Mouse (Mus musculus) liver, adult 2 months (tissue): ENCODE measurements around the gene Ganab. TPM values are rescaled to one million over a fixed set of nuclear protein-coding genes. Genes with fewer than 3 reads are reported as not detected.
A peak's percentile ranks its signal among the peaks of the same experiment; 100 is the strongest.

ENCODE experiments used
- DNase-seq: peaks from one replicate; pipeline ENCODE4 v3.0.0-alpha.2; 2011; ENCODE audit warnings: low read depth, low spot score; ENCODE audit errors: extremely low read depth
- H3K27ac ChIP-seq: fragments of 200-500 bp; replicated peaks from 2 replicates; pipeline ENCODE4 v1.5.1; 2012; ENCODE audit warnings: low read depth, mild to moderate bottlenecking, control low read depth, inconsistent platforms, low read length; ENCODE audit not compliant: insufficient read depth
- H3K27me3 ChIP-seq: fragments of 200-500 bp; 2 replicates; pipeline ENCODE4 v1.6.1; 2012; ENCODE audit warnings: mild to moderate bottlenecking, moderate library complexity, low read length, inconsistent platforms; ENCODE audit not compliant: control insufficient read depth, insufficient read depth
- H3K36me3 ChIP-seq: fragments of 200-500 bp; 2 replicates; pipeline ENCODE4 v1.6.1; 2012; ENCODE audit warnings: low read length, inconsistent platforms; ENCODE audit not compliant: control insufficient read depth, insufficient read depth
- H3K4me1 ChIP-seq: fragments of 200-500 bp; 2 replicates; pipeline ENCODE4 v1.6.1; 2011; ENCODE audit warnings: low read length; ENCODE audit not compliant: control insufficient read depth, insufficient read depth
- H3K4me3 ChIP-seq: fragments of 200-500 bp; 2 replicates; pipeline ENCODE4 v1.5.1; 2011; ENCODE audit warnings: low read depth, mild to moderate bottlenecking, control low read depth, low read length, moderate library complexity; ENCODE audit not compliant: insufficient read depth
- H3K79me2 ChIP-seq: fragments of 200-500 bp; 2 replicates; pipeline ENCODE4 v1.6.1; 2012; ENCODE audit warnings: inconsistent platforms, mild to moderate bottlenecking, low read length, moderate library complexity; ENCODE audit not compliant: control insufficient read depth, insufficient read depth
- H3K9ac ChIP-seq: fragments of 200-500 bp; 2 replicates; pipeline ENCODE4 v1.6.1; 2012; ENCODE audit warnings: low read depth, mild to moderate bottlenecking, control low read depth, inconsistent platforms, low read length
- CTCF ChIP-seq: fragments of 200-500 bp; IDR thresholded peaks from 2 replicates; pipeline ENCODE4 v1.5.1; 2011; ENCODE audit warnings: low read depth, low read length, control low read depth
- POLR2A ChIP-seq: fragments of 200-500 bp; IDR thresholded peaks from 2 replicates; pipeline ENCODE4 v1.6.1; 2011; ENCODE audit warnings: low read length, control low read depth; ENCODE audit not compliant: insufficient read depth; ENCODE audit errors: extremely low read depth
- WGBS: fragments of 180-500 bp; shearing (Covaris S2); methylation state at CpG from one replicate; pipeline ENCODE4 v1.1.7; 2018; 5-methylcytosine and 5-hydroxymethylcytosine counted together
- polyA plus RNA-seq: library from polyadenylated mRNA; depleted of rRNA; stranded (reverse); fragments of >200 nt; gene quantifications from 2 replicates; pipeline ENCODE4 v1.2.3, GENCODE M21; 2012
- total RNA-seq: library from RNA; depleted of rRNA; stranded (reverse); fragments of >200 nt; gene quantifications from 2 replicates; pipeline ENCODE4 v1.2.3, GENCODE M21; 2014

Gene Ganab
- total and polyA plus RNA-seq, 2 experiments: 111 to 140 TPM

GRCm38 (mm10) chr19:8886916-8887584 lies 10.8 kb upstream of the Ganab start:
- no peak overlapping the region for H3K9ac ChIP-seq
- H3K4me3 ChIP-seq: no peak overlapping the region
- H3K79me2 ChIP-seq: peaks cover 3% of the 10 kb centered on the region; the same call in 1 of the 2 replicates

GRCm38 (mm10) chr19:8887585-8888463 lies 10.0 kb upstream of the Ganab start:
- peak; percentile 27 for DNase-seq
- H3K4me1 ChIP-seq: peaks cover 7% of the 10 kb centered on the region
- H3K27me3 ChIP-seq: no peaks in the 10 kb centered on the region
- peaks cover 3% of the 10 kb centered on the region; the same call in 1 of the 2 replicates for H3K36me3 ChIP-seq
- peak overlapping the region; percentile 83 for H3K9ac ChIP-seq
- peak overlapping the region; percentile 82 for H3K4me3 ChIP-seq
- H3K27ac ChIP-seq: peak overlapping the region; percentile 72
- 11% methylated on average over 19 of the region's 19 CpGs for WGBS
- TF ChIP-seq POLR2A (no peak), CTCF (no peak)
- H3K79me2 ChIP-seq: peaks cover 3% of the 10 kb centered on the region; the same call in 1 of the 2 replicates

More at GRCm38 (mm10) chr19:8886916-8887584, 10.8 kb upstream of the Ganab start:
- TF ChIP-seq CTCF (no peak), POLR2A (no peak)
- WGBS: 26% methylated on average over 1 of the region's 1 CpGs
- Histone ChIP-seq H3K27me3 (no peaks in the 10 kb centered on the region), H3K27ac (no peak overlapping the region), H3K36me3 (peaks cover 3% of the 10 kb centered on the region; the same call in 1 of the 2 replicates), H3K4me1 (peaks cover 7% of the 10 kb centered on the region)
- DNase-seq: peak; percentile 55

- H3K9ac ChIP-seq: peak within 1 kb of the TSS; percentile 84
- H3K4me1 ChIP-seq: peaks cover 7% of the 10 kb centered on the region
- no peak for TF ChIP-seq CTCF
- TF ChIP-seq POLR2A: peak; percentile 63; the same call in 1 of the 2 replicates
- peaks cover 3% of the 10 kb centered on the region; the same call in 1 of the 2 replicates for H3K36me3 ChIP-seq
- DNase-seq: peak; percentile 88
- under 1% methylated on average over 58 of the region's 58 CpGs for WGBS
- H3K79me2 ChIP-seq: peaks cover 5% of the 10 kb centered on the region; the same call in 1 of the 2 replicates
- H3K4me3 ChIP-seq: peak within 1 kb of the TSS; percentile 82
- peak within 1 kb of the TSS; percentile 72 for H3K27ac ChIP-seq
- H3K27me3 ChIP-seq: no peaks in the 10 kb centered on the region
Observed at GRCm38 (mm10) chr19:8888511-8889385, 9.1 kb upstream of the Ganab start, which contains the start of the genes 1810009A15Rik and Gm49416. Gene 1810009A15Rik (plus strand): TSS chr19:8888853. Gene Gm49416 (plus strand): TSS chr19:8888926.

- Histone ChIP-seq H3K27ac (peak within 1 kb of the TSS; percentile 60), H3K4me1 (peaks cover 10% of the 10 kb centered on the region; the same call in 1 of the 2 replicates)
- WGBS: 2% methylated on average over 54 of the region's 54 CpGs
Observed at GRCm38 (mm10) chr19:8892829-8893766, 4.8 kb upstream of the Ganab start, which contains the start of gene Ints5. Gene Ints5 (plus strand): TSS chr19:8893005.

More at GRCm38 (mm10) chr19:8892829-8893766, 4.8 kb upstream of the Ganab start, which contains the start of gene Ints5:
- DNase-seq: peak; percentile 80
- H3K27me3 ChIP-seq: no peaks in the 10 kb centered on the region
- TF ChIP-seq CTCF: no peak
- peak; percentile 82 for TF ChIP-seq POLR2A
- H3K4me3 ChIP-seq: peak within 1 kb of the TSS; percentile 63
- H3K9ac ChIP-seq: peak within 1 kb of the TSS; percentile 87
- peaks cover 12% of the 10 kb centered on the region; the same call in 1 of the 2 replicates for H3K79me2 ChIP-seq
- peaks cover 3% of the 10 kb centered on the region; the same call in 1 of the 2 replicates for H3K36me3 ChIP-seq
